Mouse (Mus musculus) kidney, adult 18-20 months (tissue): ENCODE results near the gene Nkiras2.
"Not testable (repeated sequence)": the region's sequence is repeated elsewhere in the genome, so short reads cannot be mapped to it uniquely, and the experiment has no call there.

ENCODE experiments used
- DNase-seq: peaks from one replicate; pipeline ENCODE4 v3.0.0; 2021

The Nkiras2 gene

DNA sequence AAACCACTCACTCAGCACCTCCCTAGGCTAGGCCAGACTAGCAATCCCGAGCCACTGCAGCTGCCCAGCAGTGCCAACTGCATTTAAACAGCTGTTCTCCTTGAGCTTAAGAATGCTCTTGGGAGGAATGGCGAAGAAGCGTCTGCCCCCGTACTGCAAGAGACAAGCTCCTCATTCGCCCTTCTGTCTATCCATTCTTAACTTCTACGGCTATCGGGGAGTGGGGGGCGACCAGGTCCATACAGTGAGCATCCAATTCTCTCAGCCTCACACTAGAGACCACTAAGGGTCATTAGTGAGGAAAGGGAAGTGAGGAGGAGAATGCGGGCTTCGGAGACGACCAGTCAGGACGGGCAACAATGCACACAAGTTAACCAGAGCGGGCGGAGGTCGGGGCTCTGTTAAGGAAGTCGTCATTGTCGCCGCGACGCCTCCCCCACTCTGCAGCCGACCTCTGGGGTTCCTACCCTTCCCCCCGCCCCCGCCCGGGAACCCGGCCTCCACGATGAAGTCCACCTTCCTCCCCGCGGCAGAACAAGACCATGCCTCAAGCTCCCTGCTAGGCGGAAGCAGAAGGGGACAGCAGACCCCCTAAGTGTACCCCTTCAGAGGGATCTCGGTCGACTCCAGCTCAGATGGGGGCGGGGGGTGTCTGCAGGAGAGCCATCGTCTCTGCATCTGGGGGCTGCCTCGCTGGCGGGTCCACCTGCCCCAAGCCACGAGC is at the start of gene Nkiras2:
Gene Nkiras2, plus strand, starts transcription at position 484 of the 724 bp plus-strand sequence.
- DNase-seq = peak; percentile 59

DNA sequence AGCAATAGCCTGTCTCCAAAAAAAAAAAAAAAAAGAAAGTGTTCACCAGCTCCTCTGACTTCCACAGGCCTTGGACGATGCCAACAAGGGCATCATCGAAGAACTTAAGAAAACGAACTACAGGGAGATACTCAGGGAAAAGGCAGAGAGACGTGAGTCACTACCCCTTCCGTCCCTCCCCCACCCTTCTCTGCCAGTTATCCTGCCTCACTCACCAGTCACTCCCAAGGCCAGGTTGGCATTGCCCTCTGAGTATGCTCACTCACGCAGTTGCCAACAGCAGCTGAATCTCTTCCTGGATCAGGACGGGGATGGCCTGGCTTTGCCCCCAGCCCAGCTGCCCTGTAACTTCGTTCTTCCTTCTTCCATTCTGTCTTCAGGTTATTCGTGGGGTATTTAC is 49.3 kb upstream of the Nkiras2 start:
- DNase-seq = no peak

DNA sequence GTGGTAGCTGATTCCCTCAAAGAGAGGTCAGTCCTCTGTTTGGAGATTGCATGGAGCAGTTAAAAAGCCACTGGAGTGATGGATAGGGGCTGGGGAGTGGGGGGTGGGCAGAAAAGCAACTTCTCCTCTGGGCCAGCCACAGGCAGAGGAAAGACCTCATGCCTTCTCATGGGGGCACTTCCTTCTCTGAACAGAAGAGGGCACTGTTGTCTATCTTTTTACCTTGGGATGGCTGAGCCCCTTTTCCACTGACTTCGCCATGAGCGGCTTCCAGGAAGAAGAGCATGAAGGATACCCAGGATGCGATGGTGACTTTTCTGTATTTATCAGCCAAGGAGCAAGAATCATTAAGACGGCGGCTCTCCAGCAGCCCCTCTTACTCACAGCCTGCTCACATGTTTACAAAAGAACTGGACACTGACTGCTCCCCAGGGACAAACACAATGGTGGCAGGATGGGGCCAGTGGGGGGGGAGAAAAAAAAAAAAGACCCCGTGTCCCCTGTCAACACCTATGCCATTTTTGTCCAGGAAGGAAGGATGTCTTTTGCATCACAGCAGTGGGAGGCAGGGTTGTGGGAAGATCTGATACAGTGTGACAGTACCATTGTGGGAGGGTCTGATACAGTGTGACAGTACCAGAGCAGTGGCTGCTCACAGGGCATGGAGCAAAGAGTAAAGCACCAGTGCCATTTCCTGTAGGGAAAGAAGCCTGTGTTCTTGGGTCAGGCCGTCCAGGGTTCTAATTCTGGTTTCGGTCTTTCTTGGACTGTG is 48.4 kb upstream of the Nkiras2 start:
- DNase-seq = peak; percentile 69

DNA sequence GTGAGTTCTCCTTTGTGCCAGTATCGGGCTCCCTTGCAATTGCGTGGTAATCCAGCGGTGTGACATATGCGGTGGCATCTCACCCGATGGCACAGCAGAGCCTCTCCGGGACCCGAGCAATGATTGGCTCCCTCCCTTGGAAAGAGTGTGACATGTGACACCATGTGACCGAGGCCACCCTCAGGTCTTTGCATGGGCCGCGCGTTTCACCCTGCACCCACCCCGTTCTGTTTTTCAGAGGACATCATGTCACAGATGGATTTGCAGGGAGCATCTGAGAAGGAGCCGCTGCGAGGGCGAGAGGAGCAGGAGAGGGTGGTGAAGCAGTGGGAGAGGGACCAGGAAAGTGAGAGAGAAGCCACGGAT is 47.9 kb upstream of the Nkiras2 start:
- DNase-seq = no peak

DNA sequence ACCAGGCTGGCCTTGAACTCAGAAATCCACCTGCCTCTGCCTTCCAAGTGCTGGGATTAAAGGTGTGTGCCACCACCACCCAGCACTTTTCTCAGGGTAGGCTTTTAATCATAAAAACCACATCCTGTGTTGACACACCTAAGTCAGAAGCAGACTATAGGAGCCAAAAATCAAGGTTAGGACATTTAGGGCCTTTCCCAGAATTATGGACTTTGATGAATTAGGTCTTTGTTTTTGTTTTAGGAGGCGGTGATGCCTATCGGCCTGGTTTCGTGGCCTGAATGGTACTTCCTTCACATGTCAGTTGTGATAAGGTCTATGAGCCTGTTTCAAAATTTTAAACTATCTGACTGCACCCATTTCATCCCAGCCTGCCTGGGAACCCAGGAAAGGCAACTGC is 44.9 kb upstream of the Nkiras2 start:
- DNase-seq = no peak

DNA sequence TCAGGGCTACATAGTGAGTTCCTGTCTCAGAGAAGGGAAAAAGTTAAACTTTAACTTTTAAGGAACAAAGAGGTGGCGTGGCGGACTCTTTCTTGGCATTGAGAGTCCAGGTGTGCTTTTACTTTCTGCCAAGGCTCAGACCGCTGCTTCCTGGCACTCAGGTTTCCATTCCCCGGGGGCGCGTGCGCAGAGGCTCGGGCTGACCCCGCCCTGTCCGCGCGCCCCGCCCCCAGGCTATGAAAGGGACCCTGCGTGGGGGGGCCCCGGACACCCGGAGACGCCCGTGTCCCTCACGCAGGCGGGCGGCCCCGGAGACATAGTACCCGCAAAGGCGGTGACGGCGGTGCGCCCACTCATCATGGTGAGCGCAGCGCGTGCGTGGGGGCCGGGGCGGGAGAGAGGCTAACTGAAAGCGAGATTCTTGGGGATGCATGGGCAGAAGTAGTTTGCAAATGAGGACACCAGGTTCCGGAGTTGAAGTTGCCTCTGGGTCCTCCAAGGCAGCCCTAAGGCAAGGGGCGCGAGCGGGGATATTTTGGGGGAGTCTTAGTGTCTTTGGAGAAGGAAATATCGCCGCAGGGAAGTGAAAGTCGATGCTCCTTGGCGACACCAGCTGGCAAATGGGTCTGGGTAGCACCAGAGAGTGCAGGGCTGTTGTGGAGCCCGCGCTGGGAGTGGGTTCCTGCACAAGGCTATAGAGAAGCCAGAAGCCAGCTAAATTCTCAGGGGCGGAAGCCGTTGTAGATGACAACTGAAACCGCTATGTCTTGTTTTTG is 44.1 kb upstream of the Nkiras2 start, which contains the start of gene Cnp:
Gene Cnp, plus strand, starts transcription at position 197 of the 776 bp plus-strand sequence.
- DNase-seq = peak; percentile 86

DNA sequence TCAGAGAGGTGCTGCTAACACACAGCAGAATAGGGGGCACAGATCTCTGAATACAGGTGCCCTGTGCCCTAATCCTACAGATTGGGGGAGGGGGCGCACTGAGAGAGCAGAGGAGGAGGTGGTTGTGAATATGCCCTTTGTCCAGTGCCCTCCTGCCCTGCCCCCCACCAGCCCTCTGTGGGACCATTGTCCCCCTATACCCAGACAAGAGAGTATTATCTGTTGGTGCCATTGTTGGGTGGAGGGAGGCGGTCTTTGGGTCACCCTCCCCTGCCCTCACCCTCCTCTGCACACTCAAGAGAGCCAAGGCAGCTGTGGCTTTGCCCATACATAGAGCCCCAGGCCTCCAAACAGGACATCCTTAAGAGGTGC is 43.6 kb upstream of the Nkiras2 start:
- DNase-seq = no peak

DNA sequence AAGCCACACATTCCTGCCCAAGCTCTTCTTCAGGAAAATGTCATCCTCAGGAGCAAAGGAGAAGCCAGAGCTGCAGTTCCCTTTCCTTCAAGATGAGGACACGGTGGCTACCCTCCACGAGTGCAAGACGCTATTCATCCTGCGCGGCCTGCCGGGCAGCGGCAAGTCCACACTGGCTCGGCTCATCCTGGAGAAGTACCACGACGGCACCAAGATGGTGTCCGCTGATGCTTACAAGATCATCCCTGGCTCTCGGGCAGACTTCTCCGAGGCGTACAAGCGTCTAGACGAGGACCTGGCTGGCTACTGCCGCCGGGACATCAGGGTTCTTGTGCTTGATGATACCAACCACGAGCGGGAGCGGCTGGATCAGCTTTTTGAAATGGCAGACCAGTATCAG is 42.8 kb upstream of the Nkiras2 start:
- DNase-seq = no peak

DNA sequence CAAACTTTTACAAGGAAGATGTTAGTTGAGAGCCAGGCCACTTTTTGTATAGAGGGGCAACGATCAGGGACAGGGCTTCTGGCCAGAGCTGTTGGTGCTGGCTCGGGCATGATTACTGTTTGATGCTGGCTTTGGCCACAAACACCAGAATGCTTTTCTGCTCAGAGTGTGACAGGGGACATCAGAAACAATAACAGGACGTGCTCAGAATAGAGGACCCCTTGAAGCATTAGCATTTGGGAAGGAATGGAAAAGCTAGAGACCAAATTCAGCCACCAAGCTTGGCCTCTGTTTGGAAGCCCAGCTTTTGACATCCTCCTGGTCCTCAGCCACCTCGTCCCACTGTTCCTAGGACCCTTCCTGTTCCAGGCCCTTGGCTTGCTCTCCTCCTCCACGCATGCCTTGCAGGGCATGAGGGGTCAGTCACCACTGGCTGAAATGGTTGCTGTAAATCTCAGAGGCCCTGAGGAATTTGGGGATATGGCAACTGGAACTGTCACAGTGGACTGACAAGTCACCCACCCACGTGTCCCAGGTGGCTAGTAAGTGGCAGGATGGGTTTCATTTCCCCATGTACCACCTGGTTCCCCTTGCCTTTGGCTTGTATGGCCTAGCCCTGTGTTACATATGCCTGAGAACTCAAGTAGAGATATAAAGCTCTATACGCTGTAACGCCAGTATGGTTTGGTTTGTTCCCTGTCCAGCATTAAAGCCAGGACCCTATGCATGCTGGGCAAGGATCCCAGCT is 41.0 kb upstream of the Nkiras2 start:
- no peak for DNase-seq

DNA sequence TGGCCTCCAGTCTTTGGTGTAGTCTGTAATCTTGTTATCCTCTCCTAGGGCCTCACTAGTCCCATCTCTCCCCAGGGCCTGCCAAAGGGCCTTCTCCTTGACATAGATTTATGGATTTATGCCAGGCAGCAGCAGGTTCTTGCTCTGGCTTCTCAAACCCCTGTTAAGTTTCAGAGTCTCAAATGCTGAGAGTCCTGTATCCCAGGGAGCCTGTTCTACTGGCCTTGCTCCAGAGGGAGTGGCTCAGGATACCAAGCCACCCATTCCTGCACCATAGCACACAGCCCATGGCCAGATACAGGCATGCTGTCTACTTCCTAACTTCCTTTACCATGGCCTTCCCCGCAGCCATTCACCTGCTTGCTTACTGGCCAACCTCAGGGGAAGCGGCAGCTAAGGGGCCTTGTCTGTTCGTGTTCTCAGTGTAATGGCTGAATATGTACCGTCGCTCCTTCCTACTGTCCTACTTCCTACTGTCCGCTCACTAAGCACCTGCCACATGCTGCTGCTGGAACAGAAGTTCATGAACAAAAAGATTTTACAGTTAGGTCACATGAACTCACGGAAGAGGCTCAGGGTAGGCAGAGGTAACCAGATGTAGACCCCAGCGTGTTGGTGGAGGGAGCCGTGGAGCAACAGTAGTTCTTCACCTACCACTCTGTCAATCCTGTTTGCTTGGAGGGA is 39.8 kb upstream of the Nkiras2 start:
- no peak for DNase-seq

DNA sequence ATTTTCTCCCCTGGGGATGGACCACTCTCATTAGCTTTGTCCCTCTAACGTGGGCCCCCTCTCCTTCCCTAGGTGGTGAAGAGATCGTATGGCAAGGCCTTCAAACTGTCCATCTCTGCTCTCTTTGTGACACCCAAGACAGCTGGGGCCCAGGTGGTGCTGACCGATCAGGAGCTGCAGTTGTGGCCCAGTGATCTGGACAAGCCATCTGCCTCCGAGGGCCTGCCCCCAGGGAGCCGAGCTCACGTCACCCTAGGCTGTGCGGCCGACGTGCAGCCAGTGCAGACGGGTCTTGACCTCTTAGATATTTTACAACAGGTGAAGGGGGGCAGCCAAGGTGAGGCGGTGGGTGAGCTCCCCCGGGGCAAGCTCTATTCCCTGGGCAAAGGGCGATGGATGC is 38.8 kb upstream of the Nkiras2 start:
- DNase-seq = no peak

DNA sequence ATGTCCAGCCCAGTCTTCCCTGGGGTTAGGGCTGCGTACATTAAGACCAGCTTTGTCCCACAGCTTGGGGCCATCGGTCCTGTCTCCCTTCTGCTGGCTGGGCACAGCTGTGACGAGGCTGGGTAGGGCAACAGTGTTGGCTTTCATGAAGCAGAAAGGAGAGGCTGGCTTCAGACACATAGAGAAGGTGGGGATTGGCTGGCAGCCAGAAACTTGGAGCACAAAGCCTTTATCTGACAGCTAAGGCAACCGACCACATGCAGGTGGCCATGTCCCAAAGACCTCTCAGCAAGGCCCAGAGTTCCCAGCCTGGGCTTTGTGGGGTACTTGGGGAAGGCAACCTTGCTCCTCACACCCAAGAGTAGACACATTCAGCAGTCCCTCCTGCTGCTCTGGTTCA is 37.3 kb upstream of the Nkiras2 start:
- no peak for DNase-seq

DNA sequence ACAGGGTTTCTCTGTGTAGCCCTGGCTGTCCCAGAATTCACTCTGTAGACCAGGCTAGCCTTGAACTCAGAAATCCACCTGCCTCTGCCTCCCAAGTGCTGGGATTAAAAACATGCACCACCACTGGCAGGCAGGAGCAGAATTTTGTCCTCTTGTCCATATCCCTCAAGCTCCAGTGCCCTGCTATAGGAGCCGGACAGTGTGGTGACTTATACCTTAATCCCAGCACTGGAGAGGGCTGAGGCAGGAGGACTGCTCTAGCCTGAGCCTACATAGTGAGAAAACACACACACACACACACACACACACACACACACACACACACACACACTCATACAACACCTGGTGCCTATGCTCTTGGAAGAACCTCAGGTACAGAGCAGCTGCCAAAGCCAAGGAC is 36.6 kb upstream of the Nkiras2 start:
- not testable (repeated sequence) for DNase-seq

DNA sequence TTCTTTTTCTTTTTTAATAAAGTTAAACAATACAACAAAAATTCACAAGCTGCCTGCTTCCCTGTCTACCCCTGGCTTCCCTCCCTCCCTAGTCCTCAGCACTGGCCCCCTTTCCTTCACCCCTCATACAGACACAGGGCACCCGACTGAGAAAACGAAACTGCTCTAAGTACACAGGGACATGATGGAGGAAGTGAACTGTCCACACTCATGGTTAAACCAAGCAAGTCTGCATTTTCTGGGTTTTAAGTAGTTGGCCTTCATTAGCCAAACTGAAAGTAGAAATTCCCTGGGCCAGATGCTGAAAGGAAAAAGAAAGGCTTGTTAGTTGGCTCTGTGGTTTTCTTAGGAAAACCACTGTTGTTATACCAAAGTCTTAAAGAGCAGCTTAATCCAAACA is 36.2 kb upstream of the Nkiras2 start:
- DNase-seq = no peak

DNA sequence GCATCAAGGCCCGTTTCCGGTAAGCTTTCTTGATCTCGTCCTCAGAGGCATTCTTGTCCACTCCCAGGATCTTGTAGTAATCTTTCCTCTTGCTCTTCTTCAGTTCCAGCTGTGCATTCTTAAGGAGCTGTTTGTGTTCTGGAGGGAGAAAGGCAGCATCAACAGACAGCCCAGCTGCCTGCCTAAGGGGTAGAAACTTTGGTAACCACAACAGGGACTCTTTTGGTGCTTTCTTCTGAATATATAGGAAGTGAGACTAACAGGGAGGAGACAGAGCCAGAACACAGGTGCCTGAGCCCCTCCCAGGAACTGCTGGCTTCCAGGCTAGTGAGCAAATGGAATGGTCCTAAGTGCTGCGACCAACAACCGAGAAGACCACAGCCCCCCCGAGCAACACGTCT is 34.5 kb upstream of the Nkiras2 start:
- no peak for DNase-seq

DNA sequence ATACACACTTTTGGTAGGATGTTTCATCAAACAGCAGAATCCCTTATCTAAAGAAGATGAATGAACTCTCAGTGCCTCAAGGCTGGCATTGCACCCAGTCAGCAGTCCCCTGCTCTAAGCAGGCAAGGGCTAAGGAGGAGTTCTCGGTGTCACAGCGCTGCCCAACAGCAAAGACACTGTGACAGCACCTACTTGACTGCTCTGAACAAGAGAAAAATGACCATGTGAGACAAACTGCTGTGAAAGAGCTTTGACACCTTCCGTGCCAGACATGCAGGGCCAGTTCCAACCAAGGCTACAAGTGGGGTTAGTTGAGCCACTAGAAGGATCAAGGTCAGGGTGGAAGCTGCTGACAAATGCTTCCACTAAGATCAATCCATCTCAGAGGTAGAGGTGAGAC is 33.9 kb upstream of the Nkiras2 start:
- no peak for DNase-seq

DNA sequence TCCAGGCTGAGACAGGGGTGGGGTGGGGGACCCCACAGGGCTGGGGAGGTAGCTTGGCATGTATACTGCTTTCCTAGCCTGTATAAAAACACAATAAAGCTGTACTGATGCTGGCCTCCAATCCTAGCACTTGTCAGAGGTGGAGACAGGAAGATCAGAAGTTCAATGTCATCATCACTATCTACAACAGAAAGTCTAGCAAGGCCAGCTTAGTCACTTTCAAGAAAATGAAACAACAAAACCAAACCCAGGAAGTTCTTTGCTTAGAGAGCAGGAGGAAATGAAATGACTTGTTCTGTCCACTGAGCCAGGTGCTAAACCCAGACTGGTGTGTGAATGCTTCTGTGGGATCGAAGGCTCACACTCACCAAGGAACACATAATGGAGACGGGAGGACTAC is 30.6 kb upstream of the Nkiras2 start:
- no peak for DNase-seq

DNA sequence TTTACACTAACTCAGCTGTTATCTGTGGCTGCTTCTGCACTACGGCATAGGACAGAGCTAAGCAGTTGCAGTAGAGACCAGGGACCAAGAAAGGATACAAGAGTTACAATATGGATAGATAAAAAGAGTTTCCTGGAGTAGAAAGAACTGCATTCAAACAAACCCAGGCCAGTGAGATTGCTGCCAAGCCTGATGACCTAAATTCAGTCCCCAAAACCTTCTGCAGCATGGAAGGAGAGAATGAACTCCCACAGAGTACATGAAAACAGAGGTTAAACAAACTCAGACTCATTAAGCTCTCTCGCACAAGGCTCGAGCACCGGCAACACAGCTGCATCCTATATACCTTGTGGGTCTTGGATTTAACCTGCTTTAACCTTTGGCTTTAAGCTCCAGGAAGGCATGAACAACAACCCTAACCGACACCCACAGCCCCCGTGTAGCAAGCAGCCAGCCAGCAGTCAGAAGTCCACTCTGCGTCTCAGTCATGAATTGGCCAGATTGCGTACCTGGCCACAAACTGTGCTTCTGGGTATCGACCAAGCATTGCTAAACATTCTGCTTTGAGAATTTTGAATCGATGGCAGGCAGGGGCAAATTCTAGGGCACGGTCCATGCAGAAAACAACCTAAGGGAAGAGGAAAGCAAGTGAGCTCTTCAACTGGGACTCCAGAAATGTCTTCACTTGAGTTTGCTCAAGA is 26.5 kb upstream of the Nkiras2 start:
- DNase-seq = no peak

DNA sequence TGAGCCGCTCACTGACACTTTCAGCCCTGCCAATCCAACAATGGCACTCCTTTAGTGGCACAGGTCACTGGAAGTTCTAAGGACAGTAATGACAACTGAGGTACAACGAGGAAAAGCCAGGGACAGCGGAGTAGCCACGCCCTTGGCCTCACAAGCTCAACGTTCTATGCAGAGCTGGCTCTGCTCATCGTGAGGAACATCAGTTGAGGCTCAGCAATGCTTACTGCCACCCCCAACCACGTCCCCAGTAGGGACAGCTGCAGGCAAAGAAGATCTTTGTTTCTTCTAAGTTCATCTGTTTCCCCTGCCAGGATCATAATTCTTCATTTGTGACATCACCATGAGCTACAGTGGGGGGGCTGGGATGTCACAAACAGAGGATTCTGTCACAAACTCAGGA is 24.4 kb upstream of the Nkiras2 start:
- no peak for DNase-seq

DNA sequence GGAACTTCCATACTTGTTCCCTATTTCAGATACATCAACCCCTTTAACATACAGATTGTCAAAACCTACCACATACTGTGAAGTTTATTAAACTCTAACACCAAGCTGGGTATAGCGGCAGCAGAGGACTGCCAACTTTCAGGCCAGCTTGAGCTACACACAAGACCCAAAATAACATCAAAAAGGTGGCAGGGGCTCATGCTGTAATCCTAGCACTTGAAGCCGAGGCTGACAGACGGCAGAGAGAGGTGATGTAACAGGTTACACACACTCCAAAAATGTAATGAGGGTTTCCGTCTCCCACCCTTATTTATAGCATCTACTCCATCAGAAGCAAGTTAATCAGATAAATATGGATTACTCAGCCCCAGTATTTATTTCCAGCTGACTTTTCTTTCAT is 23.5 kb upstream of the Nkiras2 start:
- no peak for DNase-seq

DNA sequence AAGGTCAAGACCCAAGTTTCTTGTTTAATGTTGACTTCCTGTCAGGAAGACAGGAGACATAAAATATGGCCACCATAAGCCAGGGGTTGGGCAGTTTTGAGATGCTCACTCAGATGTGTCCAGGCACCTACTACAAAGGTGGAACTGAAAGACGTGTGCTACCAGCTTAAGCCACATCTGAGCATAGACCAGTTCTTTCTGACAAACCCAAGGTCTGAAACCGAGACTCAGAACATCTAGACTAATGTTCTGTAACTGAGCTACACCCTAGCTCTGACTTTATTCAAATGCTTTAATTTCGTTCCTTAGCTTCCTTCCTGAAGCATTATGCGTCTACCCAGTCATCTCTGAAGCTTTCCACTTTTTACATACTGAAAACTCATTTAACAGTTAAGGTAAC is 21.0 kb upstream of the Nkiras2 start:
- no peak for DNase-seq

DNA sequence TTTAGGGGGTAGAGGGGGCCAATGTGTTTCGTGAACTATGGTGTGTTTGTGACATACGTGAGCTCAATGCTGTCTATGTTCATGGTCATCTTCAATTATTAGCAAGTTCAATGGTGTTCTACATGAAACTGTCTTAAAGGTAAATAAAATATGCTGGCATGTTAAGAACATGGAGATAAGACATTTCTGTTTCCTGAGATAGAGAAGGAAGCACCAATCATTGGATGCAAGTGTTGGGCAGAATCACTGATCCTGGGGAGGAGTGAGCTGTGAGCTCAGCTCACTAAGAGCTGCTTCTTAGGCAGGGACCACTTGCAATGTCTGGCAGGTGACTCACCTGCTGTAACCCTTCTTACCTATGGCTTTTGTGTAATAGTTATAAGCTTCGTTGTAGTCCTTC is 17.7 kb upstream of the Nkiras2 start:
- DNase-seq = no peak
